Mouse (Mus musculus): Measurements from ENCODE around the gene Snx7. TPM values are rescaled to one million over a fixed set of nuclear protein-coding genes. Genes with fewer than 3 reads are reported as not detected.
A peak's percentile ranks its signal among the peaks of the same experiment; 100 is the strongest.

Gene Snx7
- total RNA-seq (2014; rRNA removed) (32.3 and 49.0 TPM in 2 replicates), polyA plus RNA-seq (2015; fragmentation: Nextera tagmentation; extraction: Ambion mirVana) (27.4 and 35.6 TPM in 2 replicates)

- peak; percentile 34; the same call in 1 of the 2 replicates for TF ChIP-seq CTCF (IDR thresholded peaks at IDR 0.05; ENCODE audit: low read depth)
- ATAC-seq (peak; percentile 99), DNase-seq (peak; percentile 83)
- Histone ChIP-seq H3K27ac (ENCODE audit: low read depth, low read length) (peak within 1 kb of the TSS; percentile 76), H3K4me3 (ENCODE audit: low read depth, low read length) (peak within 1 kb of the TSS; percentile 61), H3K36me3 (ENCODE audit: insufficient read depth) (no peaks in the 10 kb centered on the region), H3K4me2 (ENCODE audit: low read depth) (peak within 1 kb of the TSS; percentile 84), H3K4me1 (ENCODE audit: insufficient read depth) (peaks cover 5% of the 10 kb centered on the region; the same call in 1 of the 2 replicates), H3K9me3 (ENCODE audit: low read length) (no peaks in the 10 kb centered on the region), H3K27me3 (ENCODE audit: insufficient read depth, low read length) (no peaks in the 10 kb centered on the region), H3K9ac (peak within 1 kb of the TSS; percentile 68)
- under 1% methylated on average over 52 of the region's 53 CpGs for WGBS
These were observed at the start of gene Snx7 for GRCm38 (mm10) chr3:117868637-117869323. Gene Snx7 (minus strand): TSS chr3:117868936.

DNA sequence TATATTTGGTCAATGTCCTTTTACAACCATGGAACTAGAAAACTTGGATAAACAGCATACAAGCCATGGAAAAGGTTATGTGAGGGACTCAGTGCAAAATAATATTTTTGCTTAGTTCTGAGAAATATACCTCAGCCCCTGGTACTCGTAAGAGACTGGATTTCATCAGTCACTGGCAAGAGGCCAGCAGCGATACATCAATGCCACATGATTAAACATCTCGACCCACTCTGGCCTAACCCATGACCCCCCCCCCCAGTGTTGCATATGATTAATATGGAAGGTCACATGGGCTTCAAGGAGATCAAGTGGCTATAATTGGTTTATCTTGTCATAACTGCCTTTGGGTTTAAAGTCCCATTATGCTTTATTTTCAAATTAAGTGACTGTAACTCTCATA lies 46.7 kb upstream of the Snx7 start:
- ATAC-seq (no peak), DNase-seq (no peak)
- Histone ChIP-seq H3K9me3 (ENCODE audit: low read length) (no peaks in the 10 kb centered on the region), H3K4me3 (ENCODE audit: low read depth, low read length) (no peak overlapping the region), H3K4me2 (ENCODE audit: low read depth) (no peak overlapping the region), H3K27ac (ENCODE audit: low read depth, low read length) (no peak overlapping the region), H3K9ac (no peak overlapping the region), H3K27me3 (ENCODE audit: insufficient read depth, low read length) (no peaks in the 10 kb centered on the region), H3K36me3 (ENCODE audit: insufficient read depth) (no peaks in the 10 kb centered on the region), H3K4me1 (ENCODE audit: insufficient read depth) (no peaks in the 10 kb centered on the region)
- 66% methylated on average over 3 of the region's 3 CpGs for WGBS
- TF ChIP-seq CTCF (IDR thresholded peaks at IDR 0.05; ENCODE audit: low read depth) = no peak

DNA sequence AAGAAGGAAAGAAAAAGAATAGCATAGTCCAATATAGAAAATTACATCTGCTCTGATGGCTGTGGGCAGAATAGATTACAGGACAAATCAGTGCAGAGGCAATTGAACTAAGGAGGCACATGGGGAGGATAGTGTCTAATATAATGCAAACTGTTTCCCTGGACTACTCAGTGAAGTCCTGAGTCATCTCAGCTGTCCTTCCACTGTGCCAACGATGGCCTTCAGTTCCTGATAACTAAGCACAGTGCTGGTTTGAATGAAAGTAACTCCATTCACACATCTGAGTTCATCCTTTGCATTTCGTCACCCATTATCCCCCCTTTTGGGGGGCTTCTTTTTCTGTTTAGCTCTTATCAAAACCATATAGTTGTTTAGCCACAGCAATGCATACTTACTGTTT lies 25.0 kb upstream of the Snx7 start:
- 75% methylated on average over 2 of the region's 2 CpGs for WGBS
- no peak for TF ChIP-seq CTCF (IDR thresholded peaks at IDR 0.05; ENCODE audit: low read depth)
- no peak for ATAC-seq
- Histone ChIP-seq H3K27ac (ENCODE audit: low read depth, low read length) (no peak overlapping the region), H3K4me2 (ENCODE audit: low read depth) (no peak overlapping the region), H3K4me3 (ENCODE audit: low read depth, low read length) (no peak overlapping the region), H3K4me1 (ENCODE audit: insufficient read depth) (no peaks in the 10 kb centered on the region), H3K36me3 (ENCODE audit: insufficient read depth) (no peaks in the 10 kb centered on the region), H3K9ac (no peak overlapping the region), H3K9me3 (ENCODE audit: low read length) (no peaks in the 10 kb centered on the region), H3K27me3 (ENCODE audit: insufficient read depth, low read length) (no peaks in the 10 kb centered on the region)
- no peak for DNase-seq

GRCm38 (mm10) chr3:117875450-117875849 lies 6.7 kb upstream of the Snx7 start:
- Histone ChIP-seq H3K4me1 (ENCODE audit: insufficient read depth) (no peaks in the 10 kb centered on the region), H3K9me3 (ENCODE audit: low read length) (no peaks in the 10 kb centered on the region), H3K4me2 (ENCODE audit: low read depth) (no peak overlapping the region), H3K27ac (ENCODE audit: low read depth, low read length) (no peak overlapping the region), H3K27me3 (ENCODE audit: insufficient read depth, low read length) (no peaks in the 10 kb centered on the region), H3K36me3 (ENCODE audit: insufficient read depth) (no peaks in the 10 kb centered on the region), H3K9ac (no peak overlapping the region), H3K4me3 (ENCODE audit: low read depth, low read length) (no peak overlapping the region)
- ATAC-seq (no peak), DNase-seq (no peak)
- WGBS = 89% methylated on average over 3 of the region's 3 CpGs
- no peak for TF ChIP-seq CTCF (IDR thresholded peaks at IDR 0.05; ENCODE audit: low read depth)

- Histone ChIP-seq H3K4me1 (ENCODE audit: insufficient read depth) (no peaks in the 10 kb centered on the region), H3K9ac (no peak overlapping the region), H3K27ac (ENCODE audit: low read depth, low read length) (no peak overlapping the region), H3K9me3 (ENCODE audit: low read length) (no peaks in the 10 kb centered on the region), H3K4me2 (ENCODE audit: low read depth) (no peak overlapping the region), H3K36me3 (ENCODE audit: insufficient read depth) (no peaks in the 10 kb centered on the region), H3K4me3 (ENCODE audit: low read depth, low read length) (no peak overlapping the region), H3K27me3 (ENCODE audit: insufficient read depth, low read length) (no peaks in the 10 kb centered on the region)
- no peak for TF ChIP-seq CTCF (IDR thresholded peaks at IDR 0.05; ENCODE audit: low read depth)
- DNase-seq (no peak), ATAC-seq (no peak)
- WGBS = 80% methylated on average over 5 of the region's 5 CpGs
These were observed 4.6 kb upstream of the Snx7 start for GRCm38 (mm10) chr3:117873209-117873863.

DNA sequence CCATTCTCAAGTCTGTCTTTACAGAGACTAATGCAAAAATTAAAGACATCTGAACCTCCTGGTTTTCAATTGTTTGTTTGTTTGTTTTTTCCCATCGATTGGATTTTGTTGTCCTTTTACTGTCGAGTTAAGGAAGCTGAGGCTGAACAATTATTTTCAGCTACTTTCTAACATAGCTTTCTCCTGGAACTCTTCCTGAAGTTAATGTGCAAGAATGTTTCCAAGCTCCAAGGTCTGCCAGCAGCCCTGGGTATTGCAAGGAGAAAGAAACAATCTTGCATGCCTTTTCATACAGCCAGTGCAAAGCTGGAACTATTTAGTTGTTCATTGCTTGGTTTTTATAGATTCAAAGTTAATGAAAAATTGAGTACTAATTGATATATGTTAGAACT lies 584 bp upstream of the Snx7 start:
- H3K4me3 ChIP-seq (ENCODE audit: low read depth, low read length) = peak overlapping the region; percentile 61
- H3K27ac ChIP-seq (ENCODE audit: low read depth, low read length) = peak overlapping the region; percentile 76; the same call in 1 of the 2 replicates
- TF ChIP-seq CTCF (IDR thresholded peaks at IDR 0.05; ENCODE audit: low read depth) = no peak
- H3K9ac ChIP-seq = peak overlapping the region; percentile 68
- WGBS = 15% methylated on average over 2 of the region's 2 CpGs
- no peaks in the 10 kb centered on the region for H3K36me3 ChIP-seq (ENCODE audit: insufficient read depth)
- peak; percentile 26 for DNase-seq
- H3K4me2 ChIP-seq (ENCODE audit: low read depth) = peak overlapping the region; percentile 84
- H3K9me3 ChIP-seq (ENCODE audit: low read length) = no peaks in the 10 kb centered on the region
- peaks cover 5% of the 10 kb centered on the region; the same call in 1 of the 2 replicates for H3K4me1 ChIP-seq (ENCODE audit: insufficient read depth)
- no peaks in the 10 kb centered on the region for H3K27me3 ChIP-seq (ENCODE audit: insufficient read depth, low read length)
- ATAC-seq = no peak

DNA sequence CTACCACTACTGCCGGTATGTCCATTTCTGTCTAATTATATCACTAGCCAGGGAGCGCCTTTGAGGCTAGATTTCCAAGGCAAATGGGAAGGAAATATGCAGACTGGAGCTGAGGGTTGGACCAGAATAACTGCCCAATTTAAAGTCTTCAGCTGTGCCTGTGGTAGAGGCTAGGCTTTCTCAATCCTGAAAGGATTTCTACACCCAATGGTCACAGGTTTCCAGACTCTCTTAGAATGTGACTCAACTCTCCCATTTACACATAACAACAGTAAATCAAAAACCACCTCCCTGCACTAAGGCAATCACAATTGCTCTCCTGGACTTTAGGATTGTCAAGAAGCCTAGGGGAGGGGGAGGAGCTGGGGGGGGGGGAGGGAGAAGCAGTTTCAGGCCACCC lies 645 bp downstream of the Snx7 start:
- Histone ChIP-seq H3K4me2 (ENCODE audit: low read depth) (peak overlapping the region; percentile 84), H3K9me3 (ENCODE audit: low read length) (no peaks in the 10 kb centered on the region), H3K9ac (peak overlapping the region; percentile 68), H3K36me3 (ENCODE audit: insufficient read depth) (no peaks in the 10 kb centered on the region), H3K4me1 (ENCODE audit: insufficient read depth) (peaks cover 5% of the 10 kb centered on the region; the same call in 1 of the 2 replicates), H3K27me3 (ENCODE audit: insufficient read depth, low read length) (no peaks in the 10 kb centered on the region), H3K27ac (ENCODE audit: low read depth, low read length) (0 out of 2 replicates have a peak overlapping the region, but pooled peaks have one; percentile 76), H3K4me3 (ENCODE audit: low read depth, low read length) (peak overlapping the region; percentile 61)
- 59% methylated on average over 2 of the region's 2 CpGs for WGBS
- DNase-seq (no peak), ATAC-seq (no peak)
- no peak for TF ChIP-seq CTCF (IDR thresholded peaks at IDR 0.05; ENCODE audit: low read depth)

Measured in forebrain, postnatal 0 days (tissue).